Comparison of ENCODE assay signal across 21 mouse cellular contexts in genomic region chr7:66771252-66771651, GRCm38 (mm10). TPM values are rescaled to one million over a fixed set of nuclear protein-coding genes. Genes with fewer than 3 reads are reported as not detected.
DNase-seq lines count a peak whose midpoint lies in the region; ATAC-seq and TF ChIP-seq lines count a peak whose summit lies in the region.
"Had no signal": no experiment of that assay in that cellular context is flagged by ENCODE, and none has a peak within 500 bp of the region (broad histone marks: within the 10 kb centered on the region; RNA-seq: fewer than 3 reads in every experiment).

No protein-coding gene starts in this region.

- peaks cover 15% of the 10 kb centered on the region for H3K4me1 ChIP-seq in heart, embryonic 12.5 days (replicated peaks)
- H3K4me1 ChIP-seq in heart, embryonic 16.5 days (ENCODE audit: control insufficient read depth, insufficient read depth, low read length), result peaks cover 14% of the 10 kb centered on the region
- H3K4me1 ChIP-seq in ES-E14 (ENCODE audit: control insufficient read depth in 2 of 2, insufficient read depth in 2 of 2, low read length in 2 of 2, poor library complexity in 1 of 2), result no peaks in the 10 kb centered on the region
- 0 out of 2 replicates have a peak, but pooled peaks cover 3% of the 10 kb centered on the region for H3K4me1 ChIP-seq in stomach, embryonic 16.5 days (ENCODE audit: control insufficient read depth, insufficient read depth, low read length)
- H3K4me1 ChIP-seq: hindbrain, embryonic 12.5 days had no signal

- no peak for ATAC-seq in heart, embryonic 12.5 days (ENCODE audit: insufficient number of reproducible peaks, low FRiP score)
- ATAC-seq in heart, embryonic 16.5 days (replicated peaks; ENCODE audit: extremely low read depth, insufficient read depth, low FRiP score), result no peak
- ATAC-seq in stomach, embryonic 16.5 days (ENCODE audit: insufficient read depth, low FRiP score), result no peak
- ATAC-seq in erythroblast, adult 5-6 weeks (replicated peaks; ENCODE audit: low FRiP score, poor library complexity, severe bottlenecking), result no peak
- ATAC-seq: forebrain, embryonic 14.5 days; hindbrain, embryonic 16.5 days; inflammation-experienced regulatory T-cells, adult 6 months; intestine, postnatal 0 days had no signal

- no peak overlapping the region for H3K4me2 ChIP-seq in heart, embryonic 12.5 days
- no peak overlapping the region for H3K4me2 ChIP-seq in heart, embryonic 16.5 days (ENCODE audit: low read depth, low read length)
- no peak overlapping the region for H3K4me2 ChIP-seq in stomach, embryonic 16.5 days (ENCODE audit: low read depth, low read length)
- H3K4me2 ChIP-seq: hindbrain, embryonic 12.5 days had no signal

- WGBS in heart, embryonic 12.5 days, result 89% methylated on average over 6 of the region's 6 CpGs
- 90% methylated on average over 6 of the region's 6 CpGs for WGBS in heart, embryonic 16.5 days
- 75% methylated on average over 6 of the region's 6 CpGs for WGBS in stomach, embryonic 16.5 days

- no peak overlapping the region for H3K9ac ChIP-seq in heart, embryonic 12.5 days
- no peak overlapping the region for H3K9ac ChIP-seq in heart, embryonic 16.5 days (ENCODE audit: low read length)
- H3K9ac ChIP-seq in ES-E14 (ENCODE audit: insufficient read depth, low read depth, low read length, poor library complexity, severe bottlenecking), result no peak overlapping the region
- H3K9ac ChIP-seq in stomach, embryonic 16.5 days (ENCODE audit: low read length), result no peak overlapping the region
- H3K9ac ChIP-seq: hindbrain, embryonic 12.5 days had no signal

- no peak for DNase-seq in heart, postnatal 4 days
- no peak for DNase-seq in heart, adult 9 months (ENCODE audit: low spot score in 2 of 2)
- DNase-seq in ES-E14 (ENCODE audit: low read depth, low spot score), result no peak
- DNase-seq in urinary bladder, postnatal 4 days (ENCODE audit: low spot score in 2 of 2), result no peak
- DNase-seq: adrenal gland, adult 2 months; adrenal gland, postnatal 36 days; cerebellum, adult 2 months; cerebellum, postnatal 10 days; gastrocnemius, adult 2 months; gastrocnemius, postnatal 25 days; heart, postnatal 36 days had no signal

- in situ Hi-C loops in ES-E14 (cut with MboI; ENCODE audit: low sequenced_read_pairs in 2 of 2, unreplicated experiment in 2 of 2), result no loop called here

- H3K9me3 ChIP-seq in heart, embryonic 12.5 days (replicated peaks), result no peaks in the 10 kb centered on the region
- H3K9me3 ChIP-seq in heart, embryonic 16.5 days (replicated peaks; ENCODE audit: control insufficient read depth, low read length), result no peaks in the 10 kb centered on the region
- no peaks in the 10 kb centered on the region for H3K9me3 ChIP-seq in ES-E14 (ENCODE audit: control insufficient read depth, insufficient read depth, low read depth, low read length)
- H3K9me3 ChIP-seq in stomach, embryonic 16.5 days (replicated peaks; ENCODE audit: control insufficient read depth, low read length), result no peaks in the 10 kb centered on the region
- H3K9me3 ChIP-seq: hindbrain, embryonic 12.5 days had no signal

- H3K36me3 ChIP-seq in heart, embryonic 12.5 days, result no peaks in the 10 kb centered on the region
- no peaks in the 10 kb centered on the region for H3K36me3 ChIP-seq in heart, embryonic 16.5 days (ENCODE audit: control insufficient read depth, insufficient read depth)
- no peaks in the 10 kb centered on the region for H3K36me3 ChIP-seq in ES-E14 (ENCODE audit: control insufficient read depth, insufficient read depth, low read length, poor library complexity, severe bottlenecking)
- H3K36me3 ChIP-seq in stomach, embryonic 16.5 days (ENCODE audit: control insufficient read depth, insufficient read depth, low read length), result no peaks in the 10 kb centered on the region
- H3K36me3 ChIP-seq: hindbrain, embryonic 12.5 days had no signal

- no peak overlapping the region for H3K4me3 ChIP-seq in heart, embryonic 12.5 days
- H3K4me3 ChIP-seq in heart, embryonic 16.5 days (ENCODE audit: low read length), result no peak overlapping the region
- no peak overlapping the region for H3K4me3 ChIP-seq in ES-E14 (ENCODE audit: insufficient read depth in 1 of 2, low read depth in 1 of 2, low read length in 2 of 2, poor library complexity in 1 of 2, severe bottlenecking in 1 of 2)
- H3K4me3 ChIP-seq in stomach, embryonic 16.5 days (replicated peaks; ENCODE audit: low read length), result no peak overlapping the region
- H3K4me3 ChIP-seq: gastrocnemius, adult 2 months; hindbrain, embryonic 12.5 days had no signal

- H3K27ac ChIP-seq in heart, embryonic 12.5 days (ENCODE audit: poor library complexity, severe bottlenecking), result peak overlapping the region; percentile 41; the same call in 1 of the 2 replicates
- H3K27ac ChIP-seq in heart, embryonic 16.5 days (ENCODE audit: low read length), result peak overlapping the region; percentile 71
- H3K27ac ChIP-seq in ES-E14 (ENCODE audit: insufficient read depth, low read depth, low read length, poor library complexity, severe bottlenecking), result no peak overlapping the region
- peak overlapping the region; percentile 22; the same call in 1 of the 2 replicates for H3K27ac ChIP-seq in stomach, embryonic 16.5 days (ENCODE audit: low read length)
- H3K27ac ChIP-seq: gastrocnemius, adult 2 months; hindbrain, embryonic 12.5 days had no signal

- no peaks in the 10 kb centered on the region for H3K27me3 ChIP-seq in heart, embryonic 12.5 days (replicated peaks)
- no peaks in the 10 kb centered on the region for H3K27me3 ChIP-seq in heart, embryonic 16.5 days (ENCODE audit: control insufficient read depth, insufficient read depth, low read length)
- no peaks in the 10 kb centered on the region for H3K27me3 ChIP-seq in stomach, embryonic 16.5 days (ENCODE audit: control insufficient read depth, insufficient read depth, low read length)
- H3K27me3 ChIP-seq: hindbrain, embryonic 12.5 days had no signal

TF ChIP-seq in ES-E14, 5 proteins besides CTCF, POLR2A, EP300 and RAD21:
- peak; percentile 95 for TF ChIP-seq MAFK (IDR thresholded peaks at IDR 0.05; ENCODE audit: insufficient read depth, low read depth, low read length)
- no peak for TF ChIP-seq ZC3H11A (IDR thresholded peaks at IDR 0.05; ENCODE audit: borderline replicate concordance, low read depth, low read length)
- no peak for TF ChIP-seq HCFC1 (IDR thresholded peaks at IDR 0.05; ENCODE audit: borderline replicate concordance, insufficient read depth, low read length)
TF ChIP-seq in ES-E14: peak in this region for 1.

RNA-seq across cellular contexts. Expression of gene Cers3, which starts 27.9 kb away (rescaled TPM):
- 0.53 and 0.65 TPM in 2 replicates for polyA plus RNA-seq in heart, embryonic 12.5 days (2016; fragmentation: Nextera tagmentation; extraction: Ambion mirVana)
- under 1 TPM; 0.38 to 0.55 TPM for total RNA-seq in heart, postnatal 4 days (2021)
- polyA plus RNA-seq in heart, embryonic 16.5 days (2015; fragmentation: Nextera tagmentation; extraction: Ambion mirVana), result 0.63 and 0.69 TPM in 2 replicates
- 0.21 and 0.31 TPM in 2 replicates for total RNA-seq in ES-E14 (2012; rRNA removed)
- 19.4 and 27.8 TPM in 2 replicates for polyA plus RNA-seq in stomach, embryonic 16.5 days (2015; fragmentation: Nextera tagmentation; extraction: Ambion mirVana)
- total RNA-seq in erythroblast, adult 5-6 weeks (2015; ENCODE audit: low replicate concordance), result not detected in 2 replicates
- total RNA-seq in erythroblast, adult 5-6 weeks (2017; ENCODE audit: low replicate concordance), result not detected in 2 replicates
- total RNA-seq: gastrocnemius, adult 2 months; gastrocnemius, postnatal 25 days; granulocyte monocyte progenitor cell, adult 5-6 weeks had no signal
- polyA plus RNA-seq: inflammation-experienced regulatory T-cells, adult 6 months had no signal
